Mouse (Mus musculus) forebrain, postnatal 0 days (tissue): ENCODE measurements around the gene Rrp12. TPM values are rescaled to one million over a fixed set of nuclear protein-coding genes. Genes with fewer than 3 reads are reported as not detected.
A peak's percentile ranks its signal among the peaks of the same experiment; 100 is the strongest.

ENCODE experiments used
- ATAC-seq: fragments of 200-750 bp; cut with Nextera tagmentation; 2 replicates; pipeline ENCODE4 v1.8.0; 2017; ENCODE audit warnings: mild to moderate bottlenecking, moderate library complexity
- DNase-seq: peaks from one replicate; pipeline ENCODE4 v3.0.0-alpha.2; 2015
- H3K27ac ChIP-seq: fragments of 300-500 bp; sonication (generic); 2 replicates; pipeline ENCODE4 v1.5.1; 2014; ENCODE audit warnings: low read depth, mild to moderate bottlenecking, antibody characterized with exemption, low read length, moderate library complexity, mixed read lengths
- H3K27me3 ChIP-seq: fragments of 300-500 bp; sonication (generic); 2 replicates; pipeline ENCODE4 v1.6.1; 2014; ENCODE audit warnings: mild to moderate bottlenecking, low read length, mixed read lengths; ENCODE audit not compliant: insufficient read depth
- H3K36me3 ChIP-seq: fragments of 300-500 bp; sonication (generic); 2 replicates; pipeline ENCODE4 v1.6.1; 2014; ENCODE audit warnings: mild to moderate bottlenecking, moderate library complexity; ENCODE audit not compliant: insufficient read depth
- H3K4me1 ChIP-seq: fragments of 300-500 bp; sonication (generic); 2 replicates; pipeline ENCODE4 v1.6.1; 2014; ENCODE audit warnings: antibody characterized with exemption; ENCODE audit not compliant: insufficient read depth
- H3K4me2 ChIP-seq: fragments of 300-500 bp; sonication (generic); 2 replicates; pipeline ENCODE4 v1.6.1; 2014; ENCODE audit warnings: low read depth, mild to moderate bottlenecking, moderate library complexity
- H3K4me3 ChIP-seq: fragments of 300-500 bp; sonication (generic); 2 replicates; pipeline ENCODE4 v1.5.1; 2014; ENCODE audit warnings: low read depth, low read length, mixed read lengths
- H3K9ac ChIP-seq: fragments of 300-500 bp; sonication (generic); 2 replicates; pipeline ENCODE4 v1.6.1; 2014; ENCODE audit warnings: mild to moderate bottlenecking
- H3K9me3 ChIP-seq: fragments of 300-500 bp; sonication (generic); 2 replicates; pipeline ENCODE4 v1.6.1; 2016; ENCODE audit warnings: low read length
- CTCF ChIP-seq: sonication (generic); IDR thresholded peaks from 2 replicates; pipeline ENCODE4 v1.5.1; 2016; ENCODE audit warnings: antibody characterized with exemption, control low read depth, low read depth
- WGBS: fragments of 180-500 bp; shearing (Covaris S2); extraction: QIAGEN DNeasy Blood & Tissue Kit; methylation state at CpG from one replicate; pipeline ENCODE4 v1.1.7; 2014; 5-methylcytosine and 5-hydroxymethylcytosine counted together
- polyA plus RNA-seq: library from polyadenylated mRNA; unstranded; fragments of >200 nt; fragmentation: Nextera tagmentation; extraction: Ambion mirVana; gene quantifications from 2 replicates; pipeline ENCODE4 v1.2.1, GENCODE M21; 2015
- total RNA-seq: library from RNA; depleted of rRNA; stranded (reverse); fragments of >200 nt; gene quantifications from 2 replicates; pipeline ENCODE4 v1.2.3, GENCODE M21; 2014

Gene Rrp12
- total and polyA plus RNA-seq, 2 experiments from 2014 or later, result 14.4 to 19.5 TPM

DNA sequence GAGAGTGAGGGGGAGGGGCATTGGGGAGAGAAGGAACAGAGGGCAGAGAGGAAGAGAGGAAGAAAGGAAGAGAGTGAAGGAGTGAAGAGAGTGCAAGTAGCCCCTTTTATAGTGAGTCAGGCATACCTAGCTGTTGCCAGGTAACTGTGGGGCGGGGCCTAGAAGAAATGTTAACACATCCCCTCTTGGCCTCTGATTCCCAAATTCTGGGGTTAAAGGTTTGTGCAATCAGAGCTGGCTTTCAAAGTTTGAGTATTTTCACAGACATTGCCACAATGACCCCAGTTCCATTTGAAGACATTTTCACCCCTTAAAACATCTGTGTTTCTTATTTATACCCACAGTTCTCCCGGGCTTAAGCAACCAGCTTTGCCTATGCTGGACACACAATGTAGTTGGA is 9.3 kb upstream of the Rrp12 start:
- Histone ChIP-seq H3K27me3 (no peaks in the 10 kb centered on the region), H3K27ac (no peak overlapping the region), H3K4me1 (no peaks in the 10 kb centered on the region), H3K9ac (no peak overlapping the region), H3K4me3 (no peak overlapping the region), H3K36me3 (no peaks in the 10 kb centered on the region), H3K4me2 (no peak overlapping the region), H3K9me3 (no peaks in the 10 kb centered on the region)
- DNase-seq (no peak), ATAC-seq (no peak)
- 92% methylated on average over 2 of the region's 2 CpGs for WGBS
- TF ChIP-seq CTCF, result no peak

DNA sequence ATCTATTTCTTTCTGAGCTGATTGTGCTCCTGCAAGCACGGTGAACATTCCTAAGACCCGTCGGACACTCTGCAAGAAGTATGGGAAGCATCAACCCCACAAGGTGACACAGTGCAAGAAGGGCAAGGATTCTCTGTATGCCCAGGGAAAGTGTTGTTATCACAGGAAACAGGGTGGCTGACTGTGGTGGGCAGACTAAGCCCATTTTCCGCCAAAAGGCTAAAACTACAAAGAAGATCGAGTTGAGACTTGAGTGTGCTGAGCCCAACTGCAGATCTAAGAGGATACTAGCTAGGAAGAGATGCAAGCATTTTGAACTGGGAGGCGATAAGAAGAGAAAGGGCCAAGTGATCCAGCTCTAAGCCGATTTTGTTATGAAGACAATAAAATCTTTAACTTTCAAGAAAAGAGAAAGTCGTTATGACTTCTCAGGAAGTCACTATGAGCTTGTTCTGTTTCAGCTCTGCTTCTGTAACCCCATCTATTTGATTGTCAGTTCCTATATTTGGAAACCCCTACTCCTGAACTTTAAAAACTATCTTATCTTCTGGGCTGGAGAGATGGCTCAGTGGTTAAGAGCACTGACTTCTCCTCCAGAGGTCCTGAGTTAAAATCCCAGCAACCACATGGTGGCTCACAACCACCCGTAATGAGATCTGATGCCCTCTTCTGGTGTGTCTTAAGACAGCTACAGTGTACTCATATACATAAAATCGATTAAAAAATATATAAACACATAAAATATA is 7.0 kb upstream of the Rrp12 start:
- Histone ChIP-seq H3K9me3 (no peaks in the 10 kb centered on the region), H3K27me3 (no peaks in the 10 kb centered on the region), H3K36me3 (no peaks in the 10 kb centered on the region), H3K27ac (no peak overlapping the region), H3K9ac (no peak overlapping the region), H3K4me3 (no peak overlapping the region), H3K4me1 (no peaks in the 10 kb centered on the region), H3K4me2 (no peak overlapping the region)
- DNase-seq (no peak), ATAC-seq (no peak)
- WGBS, result 88% methylated on average over 10 of the region's 10 CpGs
- TF ChIP-seq CTCF, result no peak

DNA sequence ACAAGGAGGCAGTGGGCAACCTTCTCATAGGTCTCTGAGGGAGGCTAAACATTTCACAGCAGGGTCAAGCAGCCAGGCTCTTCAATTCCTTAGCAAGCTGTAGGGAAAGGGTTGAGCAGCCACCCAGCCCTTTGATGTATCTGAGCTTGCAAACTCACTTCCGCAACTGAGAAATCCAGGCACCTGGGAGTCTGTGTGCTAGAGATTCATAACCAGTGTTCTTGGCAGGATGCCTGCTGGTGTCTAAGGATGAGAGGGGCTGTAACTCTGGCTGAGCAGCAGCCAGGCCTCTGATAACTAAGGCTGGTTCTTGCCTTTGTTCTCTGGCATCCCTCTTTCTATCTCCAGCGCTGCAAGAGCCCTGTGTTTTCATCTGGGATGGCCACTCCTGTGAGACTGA is 5.7 kb upstream of the Rrp12 start:
- DNase-seq (no peak), ATAC-seq (no peak)
- Histone ChIP-seq H3K4me3 (no peak overlapping the region), H3K27me3 (no peaks in the 10 kb centered on the region), H3K4me2 (no peak overlapping the region), H3K27ac (no peak overlapping the region), H3K4me1 (no peaks in the 10 kb centered on the region), H3K36me3 (no peaks in the 10 kb centered on the region), H3K9ac (no peak overlapping the region), H3K9me3 (no peaks in the 10 kb centered on the region)
- no peak for TF ChIP-seq CTCF
- WGBS, result 35% methylated on average over 2 of the region's 2 CpGs

DNA sequence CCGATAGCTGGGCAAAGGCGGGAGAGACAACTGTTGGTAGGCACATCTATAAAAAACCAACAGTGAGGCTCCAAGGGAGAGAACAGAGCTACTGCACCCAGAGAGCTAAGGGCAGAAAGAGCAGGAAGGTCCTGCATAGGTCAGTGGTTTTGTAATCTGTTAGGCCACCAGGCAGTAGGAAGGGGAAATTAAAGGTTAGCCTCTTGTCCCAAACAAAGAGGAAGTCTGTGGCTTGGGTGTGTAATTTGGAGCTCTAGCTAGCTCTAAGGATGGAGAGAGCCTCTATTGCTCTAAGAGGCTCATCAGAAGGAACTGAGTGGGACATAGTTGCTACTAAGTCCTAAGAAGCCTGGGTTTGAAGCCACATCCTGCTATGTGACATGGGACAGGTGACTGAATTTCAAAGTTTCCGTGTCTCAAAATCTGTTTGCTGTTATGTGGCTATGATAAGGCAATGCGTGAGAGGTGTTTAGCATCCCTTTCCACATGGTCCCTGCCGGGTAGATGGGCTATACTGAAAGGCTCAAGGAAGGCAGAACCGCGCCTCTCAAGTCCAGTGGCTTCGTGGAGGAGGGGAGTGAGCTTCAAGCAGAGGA is 4.6 kb upstream of the Rrp12 start:
- H3K9me3 ChIP-seq, result no peaks in the 10 kb centered on the region
- TF ChIP-seq CTCF, result no peak
- no peak overlapping the region for H3K4me3 ChIP-seq
- 88% methylated on average over 8 of the region's 8 CpGs for WGBS
- no peaks in the 10 kb centered on the region for H3K36me3 ChIP-seq
- H3K4me1 ChIP-seq, result no peaks in the 10 kb centered on the region
- H3K4me2 ChIP-seq, result no peak overlapping the region
- DNase-seq (no peak), ATAC-seq (no peak)
- no peak overlapping the region for H3K27ac ChIP-seq
- H3K27me3 ChIP-seq, result no peaks in the 10 kb centered on the region
- H3K9ac ChIP-seq, result no peak overlapping the region

DNA sequence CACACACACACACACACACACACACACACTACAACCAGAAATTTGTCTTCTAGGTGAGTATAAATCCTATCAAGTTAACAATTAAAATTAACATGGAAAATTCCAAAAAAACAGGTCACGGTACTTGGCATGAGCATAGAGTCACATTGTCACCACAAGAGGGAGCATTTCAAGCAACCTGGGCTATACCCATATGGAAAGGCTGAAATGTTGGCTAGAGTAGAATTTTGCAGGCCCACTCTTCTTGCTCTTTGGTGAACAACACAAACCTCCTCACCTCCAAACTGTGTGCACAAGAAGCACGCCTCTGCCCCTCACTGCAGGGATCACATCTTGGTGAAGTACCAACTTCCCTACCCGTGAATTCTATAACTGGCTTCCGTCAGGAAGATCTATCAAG is 2.9 kb upstream of the Rrp12 start:
- WGBS, result 49% methylated on average over 4 of the region's 4 CpGs
- no peak overlapping the region for H3K4me3 ChIP-seq
- no peaks in the 10 kb centered on the region for H3K9me3 ChIP-seq
- H3K4me1 ChIP-seq, result peaks cover 6% of the 10 kb centered on the region; the same call in 1 of the 2 replicates
- H3K27me3 ChIP-seq, result no peaks in the 10 kb centered on the region
- H3K9ac ChIP-seq, result no peak overlapping the region
- ATAC-seq (no peak), DNase-seq (peak; percentile 39)
- no peak overlapping the region for H3K27ac ChIP-seq
- peak; percentile 66 for TF ChIP-seq CTCF
- H3K4me2 ChIP-seq, result no peak overlapping the region
- no peaks in the 10 kb centered on the region for H3K36me3 ChIP-seq

DNA sequence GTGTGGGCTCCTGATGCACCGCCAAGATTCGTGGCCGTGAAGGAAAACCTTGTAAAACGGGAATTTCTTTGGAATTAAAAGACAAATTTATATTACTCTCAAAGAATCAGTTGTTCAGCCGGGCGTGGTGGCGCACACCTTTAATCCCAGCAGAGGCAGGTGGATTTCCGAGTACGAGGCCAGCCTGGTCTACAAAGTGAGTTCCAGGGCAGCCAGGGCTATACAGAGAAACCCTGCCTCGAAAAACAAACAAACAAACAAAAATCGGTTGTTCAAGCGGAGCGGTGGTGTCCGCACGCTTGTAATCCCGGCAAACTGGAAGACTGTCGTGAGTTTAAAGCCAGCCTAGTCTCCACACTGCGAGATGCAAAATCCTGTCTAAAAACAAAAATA is 342 bp upstream of the Rrp12 start:
- peak overlapping the region; percentile 69 for H3K4me3 ChIP-seq
- no peaks in the 10 kb centered on the region for H3K9me3 ChIP-seq
- H3K9ac ChIP-seq, result peak overlapping the region; percentile 35; the same call in 1 of the 2 replicates
- H3K27me3 ChIP-seq, result no peaks in the 10 kb centered on the region
- no peak overlapping the region for H3K27ac ChIP-seq
- DNase-seq (no peak), ATAC-seq (peak; percentile 40)
- 15% methylated on average over 18 of the region's 18 CpGs for WGBS
- TF ChIP-seq CTCF, result no peak
- H3K36me3 ChIP-seq, result peaks cover under 1% of the 10 kb centered on the region; the same call in 1 of the 2 replicates
- peak overlapping the region; percentile 88 for H3K4me2 ChIP-seq
- H3K4me1 ChIP-seq, result peaks cover 6% of the 10 kb centered on the region; the same call in 1 of the 2 replicates

DNA sequence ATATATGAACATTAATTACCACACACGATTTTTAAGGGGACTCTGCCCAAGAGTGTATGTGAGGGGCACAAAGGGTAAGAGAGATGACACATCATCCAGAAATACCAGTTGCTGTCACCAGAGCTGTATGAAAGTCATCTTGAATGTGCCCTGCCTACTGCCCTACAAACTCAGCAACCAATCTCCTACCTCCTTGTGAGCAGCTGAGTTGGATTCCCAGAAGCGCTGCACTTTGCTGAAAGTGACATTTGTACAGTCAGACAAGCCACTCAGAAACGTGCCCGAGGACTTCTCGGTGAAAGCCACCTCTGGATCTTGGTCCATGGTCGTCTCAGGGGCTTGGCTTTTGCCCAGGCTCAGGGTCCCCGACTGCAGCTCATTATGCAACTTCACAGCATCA is 1.0 kb downstream of the Rrp12 start:
- no peak for DNase-seq
- Histone ChIP-seq H3K4me1 (peaks cover 6% of the 10 kb centered on the region; the same call in 1 of the 2 replicates), H3K27me3 (no peaks in the 10 kb centered on the region), H3K36me3 (peaks cover 14% of the 10 kb centered on the region), H3K4me3 (peak overlapping the region; percentile 69), H3K9ac (no peak overlapping the region), H3K4me2 (peak overlapping the region; percentile 88), H3K27ac (no peak overlapping the region), H3K9me3 (no peaks in the 10 kb centered on the region)
- WGBS, result 52% methylated on average over 7 of the region's 7 CpGs
- ATAC-seq, result no peak
- TF ChIP-seq CTCF, result no peak
